Mouse (Mus musculus) Patski (cell line): Measurements from ENCODE around the gene Nck1. TPM values are rescaled to one million over a fixed set of nuclear protein-coding genes. Genes with fewer than 3 reads are reported as not detected.
A peak's percentile ranks its signal among the peaks of the same experiment; 100 is the strongest.

Experiments used
- ATAC-seq: fragments of 100-300 bp; one replicate; pipeline ENCODE4 v1.8.0; 2021
- CTCF ChIA-PET: fragments of 350-600 bp; sonication (Branson Sonifier 250); formaldehyde crosslinking; loops from one replicate; lab custom pipeline; 2022; ENCODE audit warnings: inconsistent platforms; lab: Charles Lee
- POLR2A ChIA-PET: fragments of 350-600 bp; sonication (Branson Sonifier 250); formaldehyde crosslinking; loops from one replicate; lab custom pipeline; 2022; ENCODE audit warnings: antibody characterized with exemption, inconsistent platforms; lab: Charles Lee
- DNase-seq: peaks from one replicate; pipeline ENCODE4 v3.0.0-alpha.2; 2011; ENCODE audit warnings: low read depth, low spot score
- H3K27me3 ChIP-seq: fragments of 371-371 bp; one replicate; pipeline ENCODE4 v1.5.1; 2021
- CTCF ChIP-seq: fragments of 100-300 bp; IDR thresholded peaks from one replicate; pipeline ENCODE4 v1.5.1; 2021
- in situ Hi-C: fragments of 300-500 bp; cut with MboI; formaldehyde crosslinking; loops from 3 replicates; pipeline ENCODE4 v1.11.1; 2018; ENCODE audit warnings: low pct_unique_long_range_greater_than_20kb, mixed read lengths
- polyA plus RNA-seq: library from polyadenylated mRNA; unstranded; gene quantifications from one replicate; pipeline ENCODE4 v1.2.3, GENCODE M21; 2021

Gene Nck1
- 65.1 TPM for polyA plus RNA-seq

DNA sequence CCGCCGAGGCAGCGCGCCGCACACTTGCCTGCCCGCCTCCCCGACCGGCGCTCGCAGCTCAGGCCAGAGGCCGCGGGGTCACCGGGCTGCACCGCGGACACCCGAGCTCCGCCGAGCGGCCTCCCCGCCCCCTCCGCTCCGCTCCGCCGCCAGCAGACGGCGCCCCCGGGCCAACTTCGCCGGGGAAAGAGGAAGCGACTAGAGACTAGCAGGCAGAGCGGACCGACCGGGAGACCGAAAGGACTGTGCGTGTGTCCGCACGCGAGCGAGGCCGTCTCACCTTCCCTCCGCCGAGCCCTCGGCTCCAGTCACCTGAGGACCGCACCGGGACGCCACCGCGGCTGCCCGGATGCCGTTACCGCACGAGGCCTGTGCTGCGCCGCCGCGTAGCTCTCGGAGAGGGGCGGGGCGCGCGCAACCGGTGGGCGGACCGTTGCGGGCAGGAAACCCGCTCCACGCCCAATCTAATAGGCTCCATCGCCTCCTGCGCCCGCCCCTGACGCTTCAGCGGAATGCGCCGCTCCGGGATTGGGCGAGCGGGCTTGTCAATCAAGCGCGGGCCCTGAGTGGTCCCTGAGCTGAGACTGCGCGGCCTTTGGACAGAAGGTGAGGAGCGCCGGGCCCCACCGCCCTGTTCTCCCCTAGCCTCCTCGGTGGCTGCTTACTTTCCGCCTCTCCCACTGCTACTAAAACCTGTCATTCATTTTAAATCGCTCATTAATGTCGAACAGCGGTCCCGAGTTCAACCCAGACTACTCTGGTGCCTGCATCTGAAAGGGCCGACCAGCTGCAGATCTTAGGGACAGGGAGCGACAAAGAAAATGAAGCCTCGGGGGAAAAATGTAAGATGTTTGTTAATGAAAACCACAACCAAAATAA lies at the start of gene Nck1:
TSS of gene Nck1 (minus strand) at position 420 of the 879 bp plus-strand sequence.
- TF ChIP-seq CTCF = peak; percentile 99
- POLR2A ChIA-PET = interaction anchor here (1.0 to 2.9 kb wide), 2 partner anchors 36 to 96 kb away, joined by 3 to 28 read pairs; no protein-coding TSS in a partner anchor
- in situ Hi-C loops = loop anchor here (5.0 kb wide), 2 partner anchors 94 to 96 kb away; no protein-coding TSS in a partner anchor
- ATAC-seq (peak; percentile 100), DNase-seq (peak; percentile 67)
- no peaks in the 10 kb centered on the region for H3K27me3 ChIP-seq
- CTCF ChIA-PET = interaction anchor here (0.6 to 9.1 kb wide), 16 partner anchors 9 to 370 kb away, joined by 3 to 67 read pairs (median 4); no protein-coding TSS in a partner anchor

DNA sequence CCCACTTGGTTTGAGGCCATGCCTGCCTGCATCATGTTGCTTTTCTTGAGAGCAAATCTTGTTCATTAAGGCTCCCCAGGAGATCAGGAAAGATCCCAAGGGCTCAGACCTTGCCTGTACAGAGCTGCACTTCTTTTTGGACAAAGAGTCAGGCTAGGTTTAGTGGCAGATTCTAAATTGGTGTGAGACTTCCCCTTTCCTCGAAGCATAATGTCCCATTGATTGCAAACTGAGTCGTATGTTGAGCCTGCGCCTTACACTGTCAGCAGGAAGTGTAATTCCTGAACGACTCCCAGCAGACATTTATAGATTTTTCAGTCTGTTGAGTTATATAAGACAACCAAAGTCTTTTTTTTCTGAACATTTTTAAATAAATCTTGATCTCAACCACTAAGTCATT lies 44.5 kb upstream of the Nck1 start:
- ChIA-PET POLR2A (interaction anchor here (1.2 kb wide), 1 partner anchor 10 kb away, joined by 3 read pairs; no protein-coding TSS in a partner anchor), CTCF (interaction anchor here (1.3 to 1.8 kb wide), 2 partner anchors 13 to 52 kb away, joined by 4 to 7 read pairs; no protein-coding TSS in a partner anchor)
- ATAC-seq = no peak
- no peak for TF ChIP-seq CTCF
- DNase-seq = no peak
- no peaks in the 10 kb centered on the region for H3K27me3 ChIP-seq
- in situ Hi-C loops = no loop called here

DNA sequence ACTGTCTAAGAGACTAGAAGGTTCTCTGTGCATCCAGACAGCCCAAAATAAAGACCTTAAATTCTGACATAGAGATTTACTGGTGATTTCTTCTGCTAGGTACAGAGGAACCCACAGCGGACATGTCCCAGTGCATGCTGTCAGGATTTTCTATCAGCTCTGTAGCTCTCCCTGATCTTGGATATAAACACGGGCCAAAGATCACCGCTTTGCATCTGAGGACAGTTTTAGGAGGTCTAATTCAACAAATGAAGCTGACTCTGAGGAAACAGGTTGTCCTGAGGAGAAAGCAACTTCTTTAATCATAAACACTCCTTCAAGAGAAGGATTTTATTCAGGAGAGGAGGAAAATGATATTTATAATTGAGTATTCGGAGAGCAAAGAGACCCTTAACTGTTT lies 38.1 kb upstream of the Nck1 start:
- CTCF ChIA-PET = interaction anchor here (1.3 to 1.8 kb wide), 2 partner anchors 16 to 127 kb away, joined by 3 to 8 read pairs; no protein-coding TSS in a partner anchor
- no peaks in the 10 kb centered on the region for H3K27me3 ChIP-seq
- ATAC-seq (no peak), DNase-seq (no peak)
- in situ Hi-C loops = no loop called here
- no peak for TF ChIP-seq CTCF
- POLR2A ChIA-PET = no interaction called here

DNA sequence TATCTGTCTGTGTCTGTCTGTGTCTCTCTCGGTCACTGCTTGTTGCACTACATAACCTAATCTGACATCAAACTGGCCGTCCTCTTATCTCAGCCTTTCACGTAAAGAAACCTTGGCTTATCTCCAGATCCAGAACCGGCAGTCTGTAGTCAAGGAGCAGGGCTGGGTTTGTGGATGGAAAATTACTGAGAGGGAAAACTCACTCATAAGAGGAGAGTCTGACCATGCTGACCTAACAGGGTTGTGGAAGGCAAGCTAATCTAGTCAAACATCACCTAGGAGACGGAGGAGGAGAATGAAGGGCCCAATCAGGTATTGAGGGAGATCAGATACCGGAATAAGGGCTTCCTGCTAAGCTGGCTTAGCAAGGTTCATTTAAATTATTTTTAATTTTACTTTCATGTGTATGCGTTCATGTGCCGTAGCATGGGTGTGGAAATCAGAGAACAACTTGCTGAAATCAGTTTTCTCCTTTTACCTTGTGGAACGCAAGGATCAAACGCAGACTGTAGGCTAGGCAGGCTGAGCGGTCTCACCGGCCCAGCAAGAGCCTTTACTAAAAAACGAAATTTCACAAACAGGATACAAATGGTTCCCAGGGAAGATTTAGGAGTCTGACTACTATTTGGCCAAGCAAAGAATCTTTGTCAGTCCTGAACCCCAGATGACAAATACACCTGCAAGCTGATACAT lies 37.1 kb upstream of the Nck1 start:
- POLR2A ChIA-PET = no interaction called here
- CTCF ChIA-PET = no interaction called here
- in situ Hi-C loops = no loop called here
- H3K27me3 ChIP-seq = no peaks in the 10 kb centered on the region
- TF ChIP-seq CTCF = no peak
- DNase-seq = no peak
- no peak for ATAC-seq

DNA sequence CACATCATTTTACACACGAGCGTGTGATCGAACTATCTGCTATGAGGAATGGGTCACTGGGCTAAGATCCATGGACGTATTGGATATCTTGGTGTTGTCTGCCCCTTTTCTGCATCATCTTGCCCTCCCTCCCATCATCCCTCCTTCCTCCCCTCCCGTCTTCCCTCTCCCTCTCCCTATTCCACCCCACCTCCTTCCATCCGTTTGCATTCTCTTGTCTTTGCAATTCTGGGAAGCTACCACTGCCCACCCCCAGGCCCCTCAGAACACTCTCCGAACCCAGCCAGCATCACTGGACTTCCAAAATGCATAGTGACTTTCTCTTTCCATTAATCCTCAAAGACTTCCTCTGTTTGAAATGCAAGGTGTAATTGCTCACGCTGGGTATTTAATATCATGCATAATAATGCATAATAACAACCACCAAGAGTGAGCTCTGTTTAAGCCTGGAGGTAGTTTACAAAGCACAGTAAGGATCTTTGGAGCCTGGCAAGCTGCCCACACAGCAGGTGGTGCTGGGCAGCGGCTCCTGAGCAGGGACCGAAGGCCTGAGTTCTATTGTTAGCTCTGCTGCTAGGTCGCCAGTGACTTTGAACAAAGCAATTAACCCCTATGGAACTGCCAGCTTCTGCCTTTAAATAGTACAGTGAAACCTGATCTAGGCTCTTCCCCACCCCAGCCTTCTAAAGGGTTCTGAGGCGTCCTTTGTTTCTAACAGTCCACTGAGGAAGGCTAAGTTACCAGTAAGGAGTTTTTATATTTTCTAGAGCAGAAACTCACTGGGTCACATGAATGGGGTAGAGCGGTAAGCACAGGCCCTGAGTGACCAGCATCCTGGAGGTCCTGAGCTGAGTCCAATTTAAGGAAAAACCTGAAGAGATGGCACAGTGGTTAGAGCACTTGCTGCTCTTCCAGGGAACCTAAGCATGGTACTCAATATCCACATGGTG lies 35.9 kb upstream of the Nck1 start:
- H3K27me3 ChIP-seq = no peaks in the 10 kb centered on the region
- ChIA-PET CTCF (interaction anchor here (0.8 to 1.3 kb wide), 3 partner anchors 15 to 37 kb away, joined by 3 to 4 read pairs (median 4); no protein-coding TSS in a partner anchor), POLR2A (interaction anchor here (0.6 kb wide), 1 partner anchor 36 kb away, joined by 3 read pairs; the partner anchor contains the start of gene Nck1)
- in situ Hi-C loops = no loop called here
- no peak for DNase-seq
- ATAC-seq = no peak
- TF ChIP-seq CTCF = no peak

DNA sequence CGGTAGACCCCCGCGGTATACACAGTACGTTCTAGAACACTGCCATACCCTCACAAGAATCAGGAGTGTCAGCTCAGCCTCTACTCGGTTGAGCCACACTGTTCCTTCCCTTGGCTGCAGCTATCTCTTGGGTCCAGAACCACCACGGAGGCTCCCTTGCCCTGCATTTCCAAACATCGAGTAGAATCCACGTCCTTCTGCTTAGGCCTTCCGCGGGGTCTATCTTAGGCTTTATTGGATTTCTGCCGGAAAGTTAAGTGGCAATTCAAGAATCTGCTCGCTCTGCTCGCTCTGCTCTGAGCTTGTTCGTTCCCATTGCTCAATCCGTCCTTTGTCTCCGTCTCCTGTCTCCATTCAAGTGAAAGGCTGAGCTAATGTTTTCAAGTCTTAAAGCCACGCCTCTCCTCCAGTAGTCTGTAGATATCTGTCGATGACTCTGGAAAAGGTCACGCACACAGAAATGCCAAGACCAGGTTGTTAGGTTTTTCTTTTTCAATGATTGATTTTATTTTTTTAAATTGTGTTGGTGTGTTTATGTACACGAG lies 34.3 kb upstream of the Nck1 start:
- no peak for ATAC-seq
- POLR2A ChIA-PET = interaction anchor here (1.1 kb wide), 1 partner anchor 11 kb away, joined by 3 read pairs; no protein-coding TSS in a partner anchor
- CTCF ChIA-PET = interaction anchor here (1.0 to 1.1 kb wide), 4 partner anchors 9 to 63 kb away, joined by 3 read pairs; no protein-coding TSS in a partner anchor
- DNase-seq = no peak
- no peaks in the 10 kb centered on the region for H3K27me3 ChIP-seq
- TF ChIP-seq CTCF = no peak
- in situ Hi-C loops = no loop called here

DNA sequence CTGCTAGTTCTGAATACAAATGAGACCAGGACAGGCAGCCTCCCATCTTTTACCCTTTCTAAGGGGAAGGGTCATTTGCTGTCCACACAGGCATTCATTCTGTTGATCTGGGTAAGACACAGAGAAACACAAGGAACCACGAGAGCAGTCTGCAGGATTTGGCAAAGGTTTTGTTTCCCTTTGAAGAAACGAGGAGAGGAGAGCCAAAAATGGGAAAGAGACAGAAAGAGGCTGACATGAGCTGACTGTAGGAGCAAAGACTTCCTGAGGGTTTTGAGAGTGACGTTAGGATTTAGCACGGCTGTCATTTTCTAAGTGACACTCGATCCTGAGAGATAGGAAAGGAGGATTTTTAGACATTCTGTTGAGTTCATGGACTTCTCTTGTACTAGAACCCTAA lies 28.0 kb upstream of the Nck1 start:
- POLR2A ChIA-PET = no interaction called here
- in situ Hi-C loops = no loop called here
- ATAC-seq (no peak), DNase-seq (no peak)
- CTCF ChIA-PET = interaction anchor here (1.1 kb wide), 1 partner anchor 25 kb away, joined by 3 read pairs; no protein-coding TSS in a partner anchor
- no peaks in the 10 kb centered on the region for H3K27me3 ChIP-seq
- no peak for TF ChIP-seq CTCF

DNA sequence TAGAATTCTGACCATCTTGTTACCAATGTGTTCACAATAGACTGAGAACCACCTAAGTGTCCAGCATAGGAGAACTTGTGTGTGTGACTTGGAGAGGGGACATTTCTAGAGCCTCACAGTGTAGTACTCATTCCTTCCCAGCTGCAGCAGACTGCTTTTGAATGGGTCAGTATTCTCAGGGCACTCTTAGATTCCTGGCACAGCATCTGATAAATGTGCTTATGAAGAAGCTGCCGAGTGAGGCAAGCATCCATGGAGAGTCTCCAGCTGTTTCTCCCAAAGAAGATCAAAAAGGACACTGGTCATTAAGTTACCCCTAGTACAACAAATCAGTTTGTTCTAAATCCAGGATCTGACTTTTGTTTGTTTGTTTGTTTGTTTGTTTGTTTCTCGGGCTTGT lies 27.4 kb upstream of the Nck1 start:
- CTCF ChIA-PET = no interaction called here
- DNase-seq = no peak
- H3K27me3 ChIP-seq = no peaks in the 10 kb centered on the region
- no peak for TF ChIP-seq CTCF
- in situ Hi-C loops = no loop called here
- ATAC-seq = no peak
- POLR2A ChIA-PET = no interaction called here

DNA sequence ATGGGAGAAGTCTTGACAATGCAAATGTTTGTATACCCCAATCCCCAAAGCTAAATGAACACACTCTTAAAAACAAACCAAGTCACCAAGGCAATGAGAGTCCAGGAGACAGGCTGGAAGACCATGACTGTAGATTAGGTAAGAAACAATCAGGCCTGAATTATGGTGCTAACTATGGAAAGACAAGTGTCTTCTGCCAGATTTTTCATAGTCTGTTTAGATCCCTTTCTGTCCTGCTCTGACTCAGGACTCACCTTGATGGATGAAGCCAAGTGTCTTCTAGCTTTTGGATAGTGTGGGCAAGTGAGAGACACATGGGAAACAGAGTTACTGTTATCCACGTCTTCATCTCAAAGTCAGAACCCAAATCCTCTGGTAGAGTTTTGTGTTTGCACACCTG lies 25.6 kb upstream of the Nck1 start:
- POLR2A ChIA-PET = no interaction called here
- TF ChIP-seq CTCF = no peak
- DNase-seq (no peak), ATAC-seq (no peak)
- CTCF ChIA-PET = no interaction called here
- in situ Hi-C loops = no loop called here
- no peaks in the 10 kb centered on the region for H3K27me3 ChIP-seq
